Mouse (Mus musculus) hindbrain, postnatal 0 days (tissue): ENCODE data around the gene BC048671. TPM values are rescaled to one million over a fixed set of nuclear protein-coding genes. Genes with fewer than 3 reads are reported as not detected.

ENCODE experiments used
- ATAC-seq: fragments of 200-750 bp; cut with Nextera tagmentation; 2 replicates; pipeline ENCODE4 v1.8.0; 2017; ENCODE audit warnings: mild to moderate bottlenecking, moderate TSS enrichment, moderate library complexity
- DNase-seq: peaks from one replicate; pipeline ENCODE4 v3.0.0-alpha.2; 2015; ENCODE audit warnings: low spot score
- H3K27ac ChIP-seq: fragments of 300-500 bp; sonication (generic); 2 replicates; pipeline ENCODE4 v1.5.1; 2014; ENCODE audit warnings: mild to moderate bottlenecking
- H3K27me3 ChIP-seq: fragments of 300-500 bp; sonication (generic); 2 replicates; pipeline ENCODE4 v1.6.1; 2014; ENCODE audit warnings: low read length, mixed read lengths; ENCODE audit not compliant: insufficient read depth
- H3K36me3 ChIP-seq: fragments of 300-500 bp; sonication (generic); 2 replicates; pipeline ENCODE4 v1.6.1; 2014; ENCODE audit warnings: low read length, mixed read lengths; ENCODE audit not compliant: insufficient read depth
- H3K4me1 ChIP-seq: fragments of 300-500 bp; sonication (generic); 2 replicates; pipeline ENCODE4 v1.6.1; 2014; ENCODE audit warnings: antibody characterized with exemption, low read length, mixed read lengths; ENCODE audit not compliant: insufficient read depth
- H3K4me2 ChIP-seq: fragments of 300-500 bp; sonication (generic); 2 replicates; pipeline ENCODE4 v1.6.1; 2014; ENCODE audit warnings: low read depth, mild to moderate bottlenecking, low read length, moderate library complexity, mixed read lengths
- H3K4me3 ChIP-seq: fragments of 300-500 bp; sonication (generic); 2 replicates; pipeline ENCODE4 v1.5.1; 2014; ENCODE audit warnings: low read length
- H3K9ac ChIP-seq: fragments of 300-500 bp; sonication (generic); replicated peaks from 2 replicates; pipeline ENCODE4 v1.6.1; 2014; ENCODE audit warnings: mild to moderate bottlenecking, low read length, moderate library complexity, mixed read lengths
- H3K9me3 ChIP-seq: fragments of 300-500 bp; sonication (generic); 2 replicates; pipeline ENCODE4 v1.6.1; 2016; ENCODE audit warnings: low read length, mixed read lengths
- CTCF ChIP-seq: IDR thresholded peaks from 2 replicates; pipeline ENCODE4 v1.5.1; 2016; ENCODE audit warnings: antibody characterized with exemption, control low read depth, low read depth
- WGBS: fragments of 180-500 bp; shearing (Covaris S2); extraction: QIAGEN DNeasy Blood & Tissue Kit; methylation state at CpG from one replicate; pipeline ENCODE4 v1.1.7; 2014; 5-methylcytosine and 5-hydroxymethylcytosine counted together
- polyA plus RNA-seq: library from polyadenylated mRNA; unstranded; fragments of >200 nt; fragmentation: Nextera tagmentation; extraction: Ambion mirVana; gene quantifications from 2 replicates; pipeline ENCODE4 v1.2.1, GENCODE M21; 2015
- total RNA-seq: library from RNA; depleted of rRNA; stranded (reverse); fragments of >200 nt; gene quantifications from 2 replicates; pipeline ENCODE4 v1.2.3, GENCODE M21; 2014; rRNA removed

The BC048671 gene
- not detected in 2 replicates for total RNA-seq
- not detected in 2 replicates for polyA plus RNA-seq

DNA sequence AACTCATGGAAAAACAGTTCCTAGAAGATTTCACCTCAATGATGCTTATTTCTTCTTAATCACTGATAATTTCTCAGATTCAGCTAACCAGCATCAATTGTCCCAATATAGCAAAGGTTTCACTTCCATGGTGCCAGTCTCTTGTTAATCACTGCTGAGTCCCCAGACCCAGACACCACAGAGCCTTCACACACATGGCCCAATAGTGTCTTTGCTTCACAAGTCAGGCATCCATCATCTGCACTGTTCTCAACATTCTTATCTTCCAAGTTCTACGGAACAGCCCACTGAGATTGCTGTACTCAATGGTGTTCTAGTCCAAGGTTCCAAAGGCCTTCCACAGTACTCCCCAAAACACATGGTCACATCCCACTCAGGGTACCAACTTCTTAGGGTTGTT lies at the start of gene BC048671:
BC048671 (plus strand) TSS at position 301 of the 400 bp plus-strand sequence.
- no peaks in the 10 kb centered on the region for H3K36me3 ChIP-seq
- 97% methylated on average over 1 of the region's 1 CpGs for WGBS
- H3K4me1 ChIP-seq = no peaks in the 10 kb centered on the region
- no peak within 1 kb of the TSS for H3K27ac ChIP-seq
- no peaks in the 10 kb centered on the region for H3K27me3 ChIP-seq
- H3K4me3 ChIP-seq = no peak within 1 kb of the TSS
- DNase-seq = no peak
- no peaks in the 10 kb centered on the region for H3K9me3 ChIP-seq
- no peak within 1 kb of the TSS; the same call in 1 of the 2 replicates for H3K9ac ChIP-seq
- no peak for ATAC-seq
- no peak for TF ChIP-seq CTCF
- no peak within 1 kb of the TSS for H3K4me2 ChIP-seq

DNA sequence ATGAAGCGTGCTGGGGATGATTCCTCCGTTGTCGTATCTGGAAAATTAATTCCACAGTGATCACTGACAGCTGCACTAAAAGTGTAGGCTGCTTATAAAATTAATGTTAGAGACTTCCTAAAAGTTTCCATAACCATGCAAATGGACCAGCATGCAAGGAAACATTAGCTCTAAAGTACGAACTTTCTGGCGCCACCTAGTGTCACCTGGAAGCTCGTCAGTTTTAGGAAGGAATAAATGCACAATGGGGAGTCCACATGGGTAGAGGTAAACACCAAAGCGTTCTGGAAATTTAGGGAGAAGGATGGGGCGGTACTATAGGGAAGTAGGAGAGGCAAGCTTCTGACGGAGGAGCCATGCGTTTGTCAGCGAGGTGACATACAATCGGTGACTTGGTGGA lies 12.8 kb upstream of the BC048671 start:
- Histone ChIP-seq H3K4me3 (no peak overlapping the region), H3K9me3 (no peaks in the 10 kb centered on the region), H3K36me3 (no peaks in the 10 kb centered on the region), H3K27ac (no peak overlapping the region), H3K27me3 (no peaks in the 10 kb centered on the region), H3K9ac (no peak overlapping the region), H3K4me2 (no peak overlapping the region), H3K4me1 (no peaks in the 10 kb centered on the region)
- peak; percentile 59 for TF ChIP-seq CTCF
- DNase-seq (peak; percentile 44), ATAC-seq (no peak)
- 59% methylated on average over 12 of the region's 12 CpGs for WGBS

DNA sequence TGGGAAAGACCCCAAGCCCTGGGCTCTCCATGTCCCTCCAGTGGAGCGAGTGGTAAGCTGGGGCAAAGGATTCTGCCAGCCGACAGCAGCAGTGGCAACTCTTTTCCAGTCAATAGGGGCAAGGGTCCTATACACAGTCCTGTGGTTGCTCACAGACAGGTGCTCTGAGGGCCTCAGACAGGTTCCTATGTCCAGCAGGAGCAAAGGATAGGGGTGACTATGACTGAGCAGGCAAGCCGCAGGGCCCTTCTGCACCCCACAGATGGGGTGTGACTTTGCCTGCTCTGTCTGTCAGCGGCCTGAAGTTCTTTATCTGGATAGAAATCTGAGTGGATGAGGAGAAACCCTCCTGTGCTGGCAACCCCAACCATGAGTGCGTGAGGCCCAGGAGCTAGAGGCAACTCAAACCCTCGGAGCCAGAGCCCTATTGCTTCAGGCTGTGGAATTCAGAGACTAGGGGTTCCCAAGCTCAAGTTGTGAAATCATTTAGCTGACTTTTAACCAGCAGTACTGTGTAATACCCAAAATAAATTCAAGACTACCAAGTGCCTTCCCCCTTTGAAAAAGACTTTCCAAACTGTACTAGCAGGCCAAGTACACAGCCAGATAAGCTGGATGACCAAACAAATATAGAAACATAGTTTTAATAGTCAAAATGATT lies 5.4 kb downstream of the BC048671 start:
- no peaks in the 10 kb centered on the region for H3K27me3 ChIP-seq
- WGBS = 80% methylated on average over 6 of the region's 6 CpGs
- H3K27ac ChIP-seq = no peak overlapping the region
- TF ChIP-seq CTCF = no peak
- no peak overlapping the region for H3K4me3 ChIP-seq
- no peaks in the 10 kb centered on the region for H3K36me3 ChIP-seq
- peaks cover 3% of the 10 kb centered on the region; the same call in 1 of the 2 replicates for H3K9me3 ChIP-seq
- ATAC-seq (no peak), DNase-seq (no peak)
- H3K4me1 ChIP-seq = no peaks in the 10 kb centered on the region
- H3K4me2 ChIP-seq = no peak overlapping the region
- no peak overlapping the region for H3K9ac ChIP-seq

DNA sequence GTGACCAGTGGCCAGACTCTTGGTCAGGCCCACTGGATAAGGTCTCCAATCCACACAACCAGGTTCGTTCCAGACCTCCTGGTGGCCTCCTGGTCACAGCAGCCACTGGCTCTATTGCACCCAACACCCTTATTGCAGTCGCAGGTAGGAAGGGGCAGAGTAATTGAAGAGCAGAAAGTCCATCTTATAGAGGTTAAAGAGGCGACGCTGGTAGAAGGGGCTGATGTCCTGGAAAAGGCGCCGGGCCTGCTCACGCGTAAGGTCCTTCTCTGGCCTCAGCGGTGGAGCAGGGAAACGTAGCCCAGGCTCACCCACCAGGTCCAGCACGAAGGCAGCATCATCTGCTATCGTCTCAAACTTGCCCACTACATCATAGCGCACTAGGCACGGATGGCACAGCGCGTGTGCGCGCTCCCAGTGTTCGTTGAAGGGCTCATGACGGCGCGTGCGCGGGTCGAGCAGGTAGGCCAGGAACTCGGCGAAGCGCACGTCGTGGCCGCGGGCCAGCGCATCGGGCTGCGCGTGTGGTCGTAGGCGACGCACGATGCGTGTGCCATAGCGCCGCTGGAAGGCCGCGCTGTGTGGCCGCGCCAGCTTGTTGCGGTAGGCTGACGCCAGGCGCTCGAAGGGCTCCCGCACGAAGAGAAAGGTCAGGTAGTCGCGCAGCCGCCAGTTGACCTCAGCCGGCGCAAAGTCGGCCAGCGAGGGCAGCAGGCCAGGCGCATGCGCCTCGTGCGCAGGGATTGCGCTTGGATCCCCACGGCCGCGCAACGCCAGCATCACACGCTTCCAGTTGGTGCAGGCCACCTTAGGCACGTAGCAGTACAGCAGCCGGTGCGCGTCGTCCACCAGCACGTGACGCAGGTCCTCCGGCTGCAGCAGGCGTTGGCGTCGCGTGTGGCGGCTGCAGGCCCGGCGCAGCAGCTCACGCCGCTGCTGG lies 8.1 kb downstream of the BC048671 start:
- no peaks in the 10 kb centered on the region for H3K36me3 ChIP-seq
- ATAC-seq (no peak), DNase-seq (no peak)
- H3K4me2 ChIP-seq = no peak overlapping the region
- WGBS = 90% methylated on average over 86 of the region's 87 CpGs
- H3K4me1 ChIP-seq = no peaks in the 10 kb centered on the region
- no peaks in the 10 kb centered on the region for H3K27me3 ChIP-seq
- no peak overlapping the region for H3K9ac ChIP-seq
- peaks cover 3% of the 10 kb centered on the region; the same call in 1 of the 2 replicates for H3K9me3 ChIP-seq
- no peak for TF ChIP-seq CTCF
- no peak overlapping the region for H3K4me3 ChIP-seq
- H3K27ac ChIP-seq = no peak overlapping the region

DNA sequence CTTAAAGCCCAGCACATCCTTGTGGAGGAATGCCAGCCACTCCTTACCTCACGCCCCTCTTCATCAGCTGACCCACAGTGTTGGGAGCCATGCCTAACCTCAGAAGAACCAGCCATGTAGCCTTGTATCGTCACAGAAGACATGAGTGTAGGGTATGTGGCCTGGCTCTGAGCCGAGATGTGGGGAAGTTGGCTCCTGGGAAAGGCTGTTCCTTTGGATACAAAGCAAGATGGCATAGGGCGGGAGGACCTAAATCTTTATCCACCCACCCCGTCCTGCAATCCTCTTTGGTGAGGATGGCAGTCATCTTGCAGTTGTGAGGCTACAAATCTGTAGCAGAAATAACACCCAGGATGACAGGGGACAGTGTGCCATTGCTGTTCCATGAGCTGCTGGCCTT lies 14.9 kb downstream of the BC048671 start:
- ATAC-seq (no peak), DNase-seq (no peak)
- H3K27ac ChIP-seq = no peak overlapping the region
- 83% methylated on average over 5 of the region's 5 CpGs for WGBS
- no peaks in the 10 kb centered on the region for H3K36me3 ChIP-seq
- H3K4me1 ChIP-seq = no peaks in the 10 kb centered on the region
- no peaks in the 10 kb centered on the region for H3K9me3 ChIP-seq
- H3K4me3 ChIP-seq = no peak overlapping the region
- H3K4me2 ChIP-seq = no peak overlapping the region
- H3K9ac ChIP-seq = no peak overlapping the region
- H3K27me3 ChIP-seq = no peaks in the 10 kb centered on the region
- no peak for TF ChIP-seq CTCF

DNA sequence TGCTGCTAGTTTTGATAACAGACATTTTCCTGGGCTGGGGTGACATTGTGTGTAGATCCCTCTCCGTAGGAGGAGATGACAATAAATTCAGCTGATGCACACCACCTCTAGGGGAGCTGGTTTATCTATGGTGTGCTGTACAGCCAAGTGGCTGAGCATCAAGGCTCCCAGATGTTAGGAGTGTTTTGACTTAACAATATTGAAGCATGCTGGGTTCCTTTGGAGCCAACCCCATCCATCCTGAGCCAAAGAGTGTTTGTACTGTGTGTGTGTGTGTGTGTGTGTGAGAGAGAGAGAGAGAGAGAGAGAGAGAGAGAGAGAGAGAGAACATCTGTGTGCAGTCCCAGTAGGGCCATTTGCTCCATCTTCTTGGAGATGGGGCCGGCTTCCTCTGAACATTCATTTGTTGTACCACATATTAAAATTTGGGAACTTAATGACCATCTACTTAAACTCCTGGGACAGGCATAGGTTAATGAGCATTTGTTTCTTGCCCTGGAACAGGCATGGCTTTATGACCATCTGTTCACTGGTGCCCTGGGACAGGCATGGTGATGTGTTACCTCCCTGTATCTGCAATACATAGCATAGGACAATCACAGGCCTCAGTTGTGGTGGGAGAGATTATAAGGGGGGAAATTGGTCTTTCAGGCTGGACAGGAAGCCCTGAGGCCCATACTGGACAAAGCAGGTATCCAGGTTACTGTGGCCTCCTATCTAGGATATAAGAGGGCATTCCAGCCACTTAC lies 16.7 kb downstream of the BC048671 start:
- no peak overlapping the region for H3K27ac ChIP-seq
- WGBS = 66% methylated on average over 2 of the region's 2 CpGs
- H3K27me3 ChIP-seq = no peaks in the 10 kb centered on the region
- H3K9me3 ChIP-seq = no peaks in the 10 kb centered on the region
- H3K36me3 ChIP-seq = no peaks in the 10 kb centered on the region
- DNase-seq (no peak), ATAC-seq (no peak)
- H3K4me1 ChIP-seq = no peaks in the 10 kb centered on the region
- TF ChIP-seq CTCF = 0 out of 2 replicates have a peak, but pooled peaks have one; percentile 14
- H3K9ac ChIP-seq = no peak overlapping the region
- no peak overlapping the region for H3K4me2 ChIP-seq
- no peak overlapping the region for H3K4me3 ChIP-seq
